Mouse (Mus musculus): ENCODE data around the gene Cox5a.

DNA sequence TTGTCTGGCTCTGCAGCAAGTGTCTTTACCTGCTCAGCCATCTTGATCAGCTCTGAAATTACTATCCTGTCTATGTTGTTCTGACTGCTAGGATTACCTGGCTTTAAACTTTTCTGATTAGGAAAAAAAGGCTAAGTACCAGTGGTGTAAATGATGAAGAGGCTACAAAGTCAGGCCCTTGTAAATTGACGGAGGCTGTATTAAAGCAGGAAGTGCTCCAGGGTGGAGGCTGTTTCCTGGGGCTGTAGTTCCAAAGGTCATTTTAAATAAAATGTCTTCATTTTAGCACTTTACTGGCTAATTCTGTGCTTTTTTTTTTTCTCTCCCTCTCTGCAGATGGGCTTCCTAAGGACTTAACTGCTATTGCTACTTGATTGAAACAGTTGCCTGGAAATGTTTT lies 10.9 kb downstream of the Cox5a start:
- TF ChIP-seq CTCF (IDR thresholded peaks at IDR 0.05; ENCODE audit: low read depth) (no peak), EP300 (IDR thresholded peaks at IDR 0.05; ENCODE audit: low read depth) (no peak)

Data from liver, postnatal 0 days (tissue).